Mouse (Mus musculus) forelimb bud, embryonic 11.5 days (tissue): ENCODE results near the gene Man1c1.
A peak's percentile ranks its signal among the peaks of the same experiment; 100 is the strongest.

Experiments
- DNase-seq: peaks from one replicate; pipeline ENCODE4 v3.0.0-alpha.2; 2012; ENCODE audit warnings: low read depth, low spot score

Gene Man1c1

DNA sequence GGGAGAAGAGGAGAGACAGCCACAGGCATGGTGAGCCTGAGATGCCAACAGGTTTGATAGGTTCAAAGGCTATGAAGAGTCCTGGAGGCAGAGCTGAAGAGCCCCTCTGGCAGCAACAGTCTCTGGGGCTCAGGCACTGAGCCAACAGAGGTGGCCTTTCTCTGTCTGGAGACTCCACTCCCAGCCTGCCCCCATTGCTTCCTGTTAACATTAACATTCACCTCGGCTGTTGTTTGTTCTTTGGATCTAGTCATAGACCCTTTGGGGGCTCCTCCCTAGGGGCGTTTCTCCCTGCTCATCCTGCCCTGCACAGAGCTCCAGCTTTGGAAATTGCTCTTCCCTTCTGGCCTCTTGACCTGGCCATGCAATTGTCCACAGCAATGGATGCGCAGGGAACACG lies 20.9 kb upstream of the Man1c1 start:
- no peak for DNase-seq

DNA sequence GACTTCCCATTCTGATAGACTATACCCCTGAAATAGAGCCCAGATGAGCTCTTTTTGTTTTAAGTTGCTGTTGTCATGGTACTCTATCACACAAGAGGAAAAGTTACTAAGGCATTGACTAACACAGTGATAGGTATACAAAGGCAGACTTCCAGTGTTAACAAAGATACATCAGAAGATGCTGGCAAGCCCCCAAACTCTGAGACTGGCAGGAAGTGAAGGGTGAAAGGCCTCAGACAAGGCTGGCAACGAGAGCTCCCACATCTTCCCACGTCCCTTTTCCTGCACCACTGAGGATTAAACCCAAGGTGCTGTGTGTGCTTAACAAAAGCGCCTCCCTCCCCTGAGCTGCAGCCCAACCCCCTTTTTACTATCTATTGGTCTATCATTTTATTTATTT lies 19.2 kb upstream of the Man1c1 start:
- no peak for DNase-seq

DNA sequence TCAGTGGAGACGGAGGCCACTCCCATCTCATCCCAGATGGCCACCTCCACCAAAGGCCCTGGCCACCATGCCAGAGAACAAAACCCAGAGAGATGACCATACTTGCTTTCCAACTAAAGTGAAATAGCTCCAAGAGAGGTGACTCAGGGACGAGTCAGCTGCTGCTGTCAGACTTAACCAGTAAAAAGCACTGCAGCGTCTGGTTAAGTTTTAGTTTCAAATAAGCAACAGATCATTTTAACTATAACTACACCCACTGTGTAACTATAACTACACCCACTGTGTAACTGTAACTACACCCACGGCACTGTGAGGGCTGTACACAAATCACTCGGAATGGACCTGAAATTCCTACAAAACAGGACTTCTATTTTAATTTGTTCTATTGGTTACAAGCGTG lies 17.0 kb upstream of the Man1c1 start:
- DNase-seq, result no peak

GRCm38 (mm10) chr4:134720371-134720770 lies 16.3 kb upstream of the Man1c1 start:
- no peak for DNase-seq

DNA sequence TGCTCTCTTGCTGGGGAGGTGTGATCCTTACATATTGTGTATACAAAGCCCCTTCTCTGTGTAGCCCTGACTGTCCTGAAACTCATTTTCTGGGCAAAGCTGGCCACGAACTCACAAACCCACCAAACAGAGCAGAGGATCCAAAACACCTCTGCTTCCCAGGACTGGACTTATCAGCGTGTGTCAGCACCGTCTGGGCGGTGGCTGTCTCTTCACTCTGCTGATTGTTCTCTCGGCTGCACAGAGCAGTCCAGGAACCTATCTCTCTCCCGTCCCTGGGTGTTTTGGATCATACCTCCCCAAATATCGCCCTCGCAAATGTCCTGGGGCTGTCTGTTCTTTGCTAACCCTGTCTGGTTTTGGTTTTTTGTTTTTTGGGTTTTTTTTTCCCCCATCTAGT lies 15.4 kb upstream of the Man1c1 start:
- no peak for DNase-seq

- peak; percentile 73 for DNase-seq
Observed at GRCm38 (mm10) chr4:134713937-134714336, 9.8 kb upstream of the Man1c1 start.

- peak; percentile 60 for DNase-seq
Observed at GRCm38 (mm10) chr4:134705311-134705710, 1.2 kb upstream of the Man1c1 start.

DNA sequence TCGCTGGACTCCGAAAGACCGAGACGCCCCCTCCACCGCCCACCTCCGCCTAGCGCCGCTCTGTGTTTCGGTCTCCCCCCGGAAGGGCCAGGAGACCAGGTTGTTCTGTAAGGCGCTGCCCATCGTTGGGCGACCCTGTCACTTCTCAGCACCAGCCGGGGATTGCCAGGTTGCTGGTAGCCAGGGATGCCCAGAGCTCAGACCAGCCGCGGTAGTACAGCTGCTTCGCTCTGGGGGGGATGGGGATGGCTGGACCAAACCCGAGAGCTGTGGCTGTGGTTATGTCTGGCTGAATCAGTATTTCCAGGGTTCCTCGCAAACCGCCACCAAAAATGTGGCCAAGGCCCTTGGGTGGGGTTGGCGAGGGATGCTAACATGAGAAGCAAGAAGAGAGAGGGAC lies 500 bp upstream of the Man1c1 start:
- no peak for DNase-seq

DNA sequence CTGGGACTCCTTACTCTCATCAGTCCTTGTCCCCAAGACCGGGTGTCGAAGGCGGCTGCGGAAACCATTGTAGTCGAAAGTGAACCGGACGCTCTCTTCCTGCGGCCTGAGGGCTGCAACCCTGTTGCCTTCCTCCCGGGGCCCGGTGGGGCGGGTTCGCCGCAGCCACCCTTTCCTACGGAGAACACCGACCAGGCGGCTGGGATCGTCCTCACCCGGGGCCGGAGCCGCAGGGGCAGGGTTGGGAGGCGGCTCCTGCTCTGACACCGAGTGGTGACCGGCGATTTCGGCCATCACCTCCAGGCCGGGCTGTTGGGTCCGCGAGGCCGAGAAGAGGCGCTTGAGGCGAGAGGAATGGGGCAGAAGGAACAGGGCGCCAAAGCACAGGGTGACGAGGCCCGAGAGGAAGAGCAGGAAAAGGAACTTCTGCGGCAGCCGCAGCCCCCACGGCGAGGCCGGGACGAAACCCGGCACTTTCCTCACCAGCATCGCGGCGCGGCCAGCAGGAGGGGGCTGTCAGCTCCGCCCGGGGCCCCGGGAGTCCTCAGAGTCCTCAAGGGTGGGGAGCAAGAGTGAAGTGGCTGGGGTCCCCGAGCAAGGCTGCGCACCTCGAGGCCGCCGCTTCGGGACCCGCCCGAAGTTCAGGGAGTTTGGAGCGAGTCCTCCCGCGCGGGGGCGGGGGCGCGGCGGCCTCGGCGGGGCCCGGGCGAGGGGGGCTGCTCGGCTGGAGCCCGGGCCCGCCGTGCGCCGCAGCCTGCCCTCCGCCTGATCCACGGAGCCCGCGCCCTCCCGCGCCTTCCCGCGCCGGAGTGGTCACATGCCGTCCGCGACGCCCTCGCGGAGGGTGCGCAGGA lies 882 bp downstream of the Man1c1 start:
- DNase-seq, result no peak

DNA sequence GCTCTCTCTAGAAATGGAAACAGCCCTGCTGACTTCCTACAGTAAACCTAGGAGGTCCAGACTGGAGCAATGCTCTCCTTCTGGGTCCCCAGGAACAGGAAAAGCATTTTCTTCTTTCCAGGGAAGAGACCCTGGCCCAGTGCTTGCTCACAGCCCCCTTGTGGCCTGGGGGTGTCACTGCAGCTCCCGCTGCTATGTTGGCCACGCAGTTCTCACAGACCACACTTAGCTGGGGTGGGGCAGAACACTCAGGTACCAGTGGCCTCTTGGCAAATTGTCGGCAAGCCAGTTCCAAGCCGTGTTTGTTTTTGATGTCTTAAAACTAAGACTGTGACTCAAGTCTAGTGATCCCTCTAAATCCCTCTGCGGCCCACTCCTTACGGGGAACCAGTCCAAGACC lies 2.2 kb downstream of the Man1c1 start:
- peak; percentile 79 for DNase-seq

- no peak for DNase-seq
Observed at GRCm38 (mm10) chr4:134700911-134701310, 3.2 kb downstream of the Man1c1 start.

DNA sequence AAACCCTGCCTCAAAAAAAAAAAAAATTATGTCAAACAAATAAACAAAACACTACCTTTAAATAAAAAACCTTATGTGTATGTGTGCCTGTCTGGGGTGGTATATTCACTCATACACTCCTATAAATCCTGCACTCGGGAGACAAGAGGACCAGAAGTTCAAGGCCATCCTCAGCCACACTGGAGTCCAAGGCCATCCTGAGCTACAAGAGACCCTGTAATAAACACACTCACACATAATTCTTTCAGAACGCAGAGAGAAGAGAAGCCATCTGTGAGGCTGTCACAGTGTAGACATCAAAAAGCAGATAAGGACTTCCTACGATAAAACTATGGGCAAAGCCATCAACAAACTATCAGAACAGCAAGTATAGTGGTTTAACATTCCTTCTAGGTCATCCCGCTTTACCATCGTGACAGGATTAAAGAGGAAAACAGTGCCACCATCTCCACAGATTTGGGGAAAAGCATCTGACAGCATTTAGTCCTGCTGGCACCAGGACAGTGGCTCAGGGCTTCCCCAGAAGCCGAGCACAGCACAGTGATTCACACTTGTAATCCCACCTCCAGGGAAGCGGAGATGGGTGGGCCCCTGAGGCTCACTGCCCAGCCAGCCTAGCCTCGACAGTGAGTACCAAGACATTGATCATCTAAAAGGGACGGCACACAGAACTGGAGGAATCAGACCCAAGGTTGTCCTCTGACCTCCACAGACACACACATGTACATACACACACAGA lies 10.7 kb downstream of the Man1c1 start:
- DNase-seq, result no peak

DNA sequence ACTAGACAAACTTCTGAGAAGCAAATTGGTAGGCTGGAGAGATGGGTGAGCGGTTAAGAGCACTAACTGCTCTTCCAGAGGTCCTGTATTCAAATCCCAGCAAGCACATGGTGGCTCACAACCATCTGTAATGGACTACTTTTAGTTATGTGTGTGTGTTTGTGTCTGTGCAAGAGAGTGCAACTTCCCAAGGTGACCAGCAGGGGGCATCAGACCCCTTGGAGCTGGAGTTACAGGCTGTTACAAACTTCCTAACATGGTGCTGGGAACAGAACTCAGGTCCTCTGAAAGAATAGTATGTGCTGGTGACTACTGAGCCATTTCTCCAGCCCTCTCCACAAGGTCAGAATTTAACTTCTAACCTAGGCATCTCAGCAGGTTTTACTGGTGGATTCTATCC lies 11.7 kb downstream of the Man1c1 start:
- DNase-seq, result no peak

DNA sequence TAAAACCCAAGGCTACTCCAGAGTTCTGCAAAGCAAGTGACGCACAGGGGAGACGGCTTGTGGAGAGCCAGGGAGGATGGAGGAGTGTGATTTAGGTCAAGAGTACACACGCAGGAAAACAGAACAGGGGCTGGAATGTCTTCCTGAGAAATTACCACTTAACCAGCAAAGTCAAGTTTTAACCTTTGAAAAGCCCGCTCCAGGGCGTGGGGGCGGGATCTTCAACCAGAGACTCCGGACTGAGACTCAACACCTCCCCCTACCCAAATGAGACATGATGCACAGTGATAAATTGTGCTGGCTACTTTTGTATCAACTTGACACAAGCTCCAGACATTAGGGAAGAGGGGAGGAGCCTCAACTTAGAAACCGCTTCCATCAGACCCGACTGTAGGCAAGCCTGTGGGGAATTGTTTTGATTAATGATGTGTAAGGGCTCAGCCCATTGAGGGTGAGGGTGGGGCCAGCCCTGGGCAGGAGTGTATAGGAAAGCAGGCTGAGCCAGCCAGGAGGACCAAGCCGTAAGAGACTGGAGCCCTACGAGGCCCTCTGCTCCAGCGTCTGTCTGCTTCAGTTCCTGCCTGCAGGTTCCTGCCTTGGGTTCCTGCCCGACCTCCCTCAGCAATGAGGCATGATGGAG lies 17.9 kb downstream of the Man1c1 start:
- no peak for DNase-seq

- DNase-seq, result no peak
Observed at GRCm38 (mm10) chr4:134684637-134685338, 19.3 kb downstream of the Man1c1 start.

- no peak for DNase-seq
Observed at GRCm38 (mm10) chr4:134683892-134684291, 20.2 kb downstream of the Man1c1 start.

GRCm38 (mm10) chr4:134683008-134683407 lies 21.1 kb downstream of the Man1c1 start:
- no peak for DNase-seq

GRCm38 (mm10) chr4:134682423-134682822 lies 21.7 kb downstream of the Man1c1 start:
- no peak for DNase-seq

DNA sequence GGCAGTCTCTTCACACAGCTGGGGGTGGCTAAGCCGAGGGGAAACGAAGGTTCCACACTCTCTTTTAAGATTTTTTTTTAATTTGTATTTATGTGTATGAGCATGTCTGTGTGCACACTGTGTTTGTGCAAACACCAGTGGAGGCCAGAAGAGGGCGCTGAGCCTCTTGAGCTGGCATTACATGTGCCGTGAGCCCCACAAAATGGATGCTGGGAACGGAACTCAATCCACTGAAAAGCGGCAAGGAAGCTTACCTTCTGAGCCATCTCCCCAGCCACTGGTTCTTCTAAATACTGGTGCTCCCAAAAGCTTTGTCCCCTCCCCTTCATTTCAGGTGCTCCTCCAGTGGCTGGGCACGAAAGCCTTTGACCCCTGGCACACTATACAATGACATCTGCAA lies 22.3 kb downstream of the Man1c1 start:
- no peak for DNase-seq

- no peak for DNase-seq
Observed at GRCm38 (mm10) chr4:134677556-134678508, 26.3 kb downstream of the Man1c1 start.

DNA sequence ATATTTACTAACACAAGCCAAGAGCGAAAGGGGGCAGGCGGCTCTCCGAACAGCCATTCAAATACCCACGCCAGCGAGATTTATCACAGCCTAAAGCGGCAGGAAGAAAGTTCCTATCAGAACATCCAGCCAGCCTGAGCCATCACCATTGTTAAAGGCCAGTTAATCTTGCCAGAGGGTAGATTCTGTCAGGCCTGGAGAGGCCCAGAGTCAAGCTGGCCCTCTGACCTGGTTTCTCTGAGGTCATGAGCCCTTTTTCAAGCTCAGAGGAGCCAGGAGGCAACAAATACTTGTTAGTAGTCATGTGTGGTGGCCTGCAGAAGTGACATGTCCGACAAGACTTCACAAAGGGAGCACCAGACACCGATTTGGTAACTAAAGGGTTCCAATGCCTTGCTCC lies 28.3 kb downstream of the Man1c1 start:
- DNase-seq, result no peak
